Mouse (Mus musculus) heart, adult 2 months (tissue): ENCODE measurements around the gene Mknk2. TPM values are rescaled to one million over a fixed set of nuclear protein-coding genes. Genes with fewer than 3 reads are reported as not detected.
A peak's percentile ranks its signal among the peaks of the same experiment; 100 is the strongest.

ENCODE experiments used
- DNase-seq, 2 experiments: peaks; one replicate each; pipeline ENCODE4 v3.0.0; 2021
- H3K27ac ChIP-seq: fragments of 200-600 bp; 2 replicates; pipeline ENCODE4 v1.8.1; 2022
- H3K27me3 ChIP-seq: fragments of 200-500 bp; 2 replicates; pipeline ENCODE4 v1.6.1; 2012; ENCODE audit warnings: mild to moderate bottlenecking, low read length, inconsistent platforms, mixed read lengths; ENCODE audit not compliant: control insufficient read depth, insufficient read depth
- H3K36me3 ChIP-seq: fragments of 200-500 bp; 2 replicates; pipeline ENCODE4 v1.6.1; 2012; ENCODE audit warnings: low read length, inconsistent platforms; ENCODE audit not compliant: control insufficient read depth, insufficient read depth
- H3K4me1 ChIP-seq: fragments of 200-500 bp; 2 replicates; pipeline ENCODE4 v1.6.1; 2011; ENCODE audit warnings: low read length; ENCODE audit not compliant: control insufficient read depth, insufficient read depth
- H3K4me3 ChIP-seq: fragments of 200-600 bp; 2 replicates; pipeline ENCODE4 v1.8.1; 2022
- H3K79me2 ChIP-seq: fragments of 200-500 bp; replicated peaks from 2 replicates; pipeline ENCODE4 v1.6.1; 2012; ENCODE audit warnings: mild to moderate bottlenecking, inconsistent platforms, low read length, moderate library complexity, mixed read lengths; ENCODE audit not compliant: control insufficient read depth, insufficient read depth
- H3K9ac ChIP-seq: fragments of 200-500 bp; 2 replicates; pipeline ENCODE4 v1.6.1; 2012; ENCODE audit warnings: low read depth, mild to moderate bottlenecking, control low read depth, inconsistent platforms, low read length, mixed read lengths
- CTCF ChIP-seq: fragments of 200-600 bp; IDR thresholded peaks from 2 replicates; pipeline ENCODE4 v1.8.1; 2022; ENCODE audit warnings: antibody characterized with exemption, mild to moderate bottlenecking, moderate library complexity
- EP300 ChIP-seq: fragments of 200-500 bp; IDR thresholded peaks from 2 replicates; pipeline ENCODE4 v1.6.1; 2011; ENCODE audit warnings: low read depth, low read length, control low read depth; ENCODE audit not compliant: insufficient read depth
- POLR2A ChIP-seq: fragments of 200-500 bp; IDR thresholded peaks from 2 replicates; pipeline ENCODE4 v1.6.1; 2011; ENCODE audit warnings: mild to moderate bottlenecking, low read depth, low read length, control low read depth; ENCODE audit not compliant: insufficient read depth
- WGBS: fragments of 180-500 bp; shearing (Covaris S2); methylation state at CpG from one replicate; pipeline ENCODE4 v1.1.7; 2018; 5-methylcytosine and 5-hydroxymethylcytosine counted together
- intact Hi-C: fragments of 180-260 bp; cut with DNase I; formaldehyde crosslinking; loops from one replicate; pipeline ENCODE4 v1.15.1; 2025
- polyA plus RNA-seq: library from polyadenylated mRNA; depleted of rRNA; stranded (reverse); fragments of >200 nt; gene quantifications from 2 replicates; pipeline ENCODE4 v1.2.3, GENCODE M21; 2012
- total RNA-seq, 2 experiments: library from RNA; stranded (reverse); gene quantifications; 2 replicates each; pipeline ENCODE4 v1.2.3; 2021

The Mknk2 gene
- total and polyA plus RNA-seq, 3 experiments, result 176 to 229 (median 208) TPM

- peaks cover 10% of the 10 kb centered on the region for H3K4me1 ChIP-seq
- 88% methylated on average over 14 of the region's 14 CpGs for WGBS
- H3K9ac ChIP-seq, result no peak overlapping the region
- no peak overlapping the region for H3K27ac ChIP-seq
- H3K36me3 ChIP-seq, result no peaks in the 10 kb centered on the region
- TF ChIP-seq CTCF (no peak), EP300 (no peak), POLR2A (no peak)
- DNase-seq, result no peak
- no peaks in the 10 kb centered on the region for H3K27me3 ChIP-seq
- H3K79me2 ChIP-seq, result no peaks in the 10 kb centered on the region; the same call in 1 of the 2 replicates
- intact Hi-C loops, result loop anchor here (2.0 kb wide), 2 partner anchors 16 to 80 kb away; no protein-coding TSS in a partner anchor
- H3K4me3 ChIP-seq, result no peak overlapping the region
Observed at GRCm38 (mm10) chr10:80658194-80658840, 19.6 kb downstream of the Mknk2 start.

- TF ChIP-seq EP300 (no peak), CTCF (no peak), POLR2A (no peak)
- H3K79me2 ChIP-seq, result no peaks in the 10 kb centered on the region; the same call in 1 of the 2 replicates
- peak within 1 kb of the TSS; percentile 73 for H3K4me3 ChIP-seq
- no peaks in the 10 kb centered on the region for H3K36me3 ChIP-seq
- H3K27me3 ChIP-seq, result no peaks in the 10 kb centered on the region
- peaks cover 10% of the 10 kb centered on the region for H3K4me1 ChIP-seq
- intact Hi-C loops, result no loop called here
- H3K27ac ChIP-seq, result peak within 1 kb of the TSS; percentile 81
- H3K9ac ChIP-seq, result peak within 1 kb of the TSS; percentile 94
- WGBS, result 37% methylated on average over 15 of the region's 15 CpGs
- no peak for DNase-seq
Observed at GRCm38 (mm10) chr10:80656863-80657623, 20.9 kb downstream of the Mknk2 start, which contains the start of gene Btbd2. Gene Btbd2 (minus strand): TSS chr10:80657071.

GRCm38 (mm10) chr10:80656130-80656862 lies 21.6 kb downstream of the Mknk2 start:
- under 1% methylated on average over 70 of the region's 72 CpGs for WGBS
- Histone ChIP-seq H3K79me2 (no peaks in the 10 kb centered on the region; the same call in 1 of the 2 replicates), H3K4me3 (peak overlapping the region; percentile 73), H3K4me1 (peaks cover 10% of the 10 kb centered on the region), H3K9ac (peak overlapping the region; percentile 94), H3K27ac (peak overlapping the region; percentile 81), H3K27me3 (no peaks in the 10 kb centered on the region), H3K36me3 (no peaks in the 10 kb centered on the region)
- intact Hi-C loops, result no loop called here
- DNase-seq, result peak; percentile 95 to 97
- TF ChIP-seq CTCF (no peak), EP300 (peak; percentile 70; the same call in 1 of the 2 replicates), POLR2A (peak; percentile 69)

GRCm38 (mm10) chr10:80655406-80656129 lies 22.3 kb downstream of the Mknk2 start:
- Histone ChIP-seq H3K27me3 (no peaks in the 10 kb centered on the region), H3K4me3 (peak overlapping the region; percentile 73), H3K4me1 (peaks cover 8% of the 10 kb centered on the region), H3K27ac (peak overlapping the region; percentile 61; the same call in 1 of the 2 replicates), H3K79me2 (no peaks in the 10 kb centered on the region; the same call in none of the 2 replicates), H3K9ac (peak overlapping the region; percentile 94), H3K36me3 (no peaks in the 10 kb centered on the region)
- TF ChIP-seq EP300 (no peak), CTCF (no peak), POLR2A (no peak)
- intact Hi-C loops, result loop anchor here (2.0 kb wide), 2 partner anchors 23 to 31 kb away; no protein-coding TSS in a partner anchor
- WGBS, result 6% methylated on average over 12 of the region's 12 CpGs
- no peak for DNase-seq

GRCm38 (mm10) chr10:80654866-80655265 lies 23.0 kb downstream of the Mknk2 start:
- Histone ChIP-seq H3K9ac (no peak overlapping the region), H3K36me3 (no peaks in the 10 kb centered on the region), H3K27ac (no peak overlapping the region), H3K4me3 (no peak overlapping the region), H3K4me1 (peaks cover 8% of the 10 kb centered on the region), H3K27me3 (no peaks in the 10 kb centered on the region), H3K79me2 (no peaks in the 10 kb centered on the region; the same call in none of the 2 replicates)
- intact Hi-C loops, result loop anchor here (2.0 kb wide), 2 partner anchors 22 to 30 kb away; no protein-coding TSS in a partner anchor
- DNase-seq, result no peak
- TF ChIP-seq CTCF (no peak), POLR2A (no peak), EP300 (no peak)
- WGBS, result 75% methylated on average over 6 of the region's 6 CpGs
